Mouse (Mus musculus) MEL (cell line): ENCODE measurements around the gene Svs6.

Experiments
- CHD1 ChIP-seq: IDR thresholded peaks from 2 replicates; pipeline ENCODE4 v1.6.1; 2012; ENCODE audit warnings: low read depth, mild to moderate bottlenecking, inconsistent platforms, low read length, improper control_type of control experiment
- CTCF ChIP-seq, 3 experiments: IDR thresholded peaks in 2 of 3; conservative IDR thresholded peaks in 1 of 3; 2 replicates each; pipeline ENCODE4 v1.5.1; 2011 to 2012; ENCODE audit warnings: low read length in 3 of 3, low read depth in 2 of 3, mild to moderate bottlenecking in 2 of 3, improper control_type of control experiment in 1 of 3, inconsistent platforms in 1 of 3, mixed read lengths in 1 of 3, moderate library complexity in 1 of 3; ENCODE audit not compliant: control insufficient read depth in 1 of 3, insufficient read depth in 1 of 3, poor library complexity in 1 of 3, severe bottlenecking in 1 of 3
- KAT2A ChIP-seq: conservative IDR thresholded peaks from 2 replicates; pipeline ENCODE4 v1.6.1; 2012; ENCODE audit warnings: low read depth, low read length, improper control_type of control experiment, inconsistent platforms
- MAFK ChIP-seq: IDR thresholded peaks from 2 replicates; pipeline ENCODE4 v1.6.1; 2011; ENCODE audit warnings: low read depth, mild to moderate bottlenecking, low read length, improper control_type of control experiment, borderline replicate concordance
- MAX ChIP-seq: IDR thresholded peaks from 2 replicates; pipeline ENCODE4 v1.6.1; 2011; ENCODE audit warnings: low read length, improper control_type of control experiment
- MXI1 ChIP-seq: IDR thresholded peaks from 2 replicates; pipeline ENCODE4 v1.6.1; 2011; ENCODE audit warnings: mild to moderate bottlenecking, low read depth, low read length, improper control_type of control experiment
- MYC ChIP-seq: IDR thresholded peaks from 2 replicates; pipeline ENCODE4 v1.6.1; 2011; ENCODE audit warnings: low read depth, mild to moderate bottlenecking, low read length, improper control_type of control experiment, moderate library complexity
- NRF1 ChIP-seq: IDR thresholded peaks from 2 replicates; pipeline ENCODE4 v1.6.1; 2014; ENCODE audit warnings: low read depth, mild to moderate bottlenecking, inconsistent platforms, low read length, improper control_type of control experiment, moderate library complexity; ENCODE audit not compliant: poor library complexity, insufficient read depth, severe bottlenecking
- POLR2A ChIP-seq, 2 experiments: IDR thresholded peaks; 2 replicates each; pipeline ENCODE4 v1.6.1; 2011 to 2012; ENCODE audit warnings: low read length in 2 of 2, mild to moderate bottlenecking in 2 of 2, control low read depth in 1 of 2, improper control_type of control experiment in 1 of 2, low read depth in 1 of 2, moderate library complexity in 1 of 2; ENCODE audit not compliant: control insufficient read depth in 1 of 2, insufficient read depth in 1 of 2, poor library complexity in 1 of 2
- POLR2AphosphoS5 ChIP-seq: IDR thresholded peaks from 2 replicates; pipeline ENCODE4 v1.6.1; 2012; ENCODE audit warnings: low read depth, borderline replicate concordance, mild to moderate bottlenecking, inconsistent platforms, low read length, moderate library complexity, mixed read lengths
- RCOR1 ChIP-seq: IDR thresholded peaks from 2 replicates; pipeline ENCODE4 v1.6.1; 2012; ENCODE audit warnings: low read depth, mild to moderate bottlenecking, inconsistent platforms, low read length, improper control_type of control experiment
- USF1 ChIP-seq: IDR thresholded peaks from 2 replicates; pipeline ENCODE4 v1.6.1; 2014; ENCODE audit warnings: low read depth, mild to moderate bottlenecking, inconsistent platforms, low read length, improper control_type of control experiment, moderate library complexity
- ZC3H11A ChIP-seq: IDR thresholded peaks from 2 replicates; pipeline ENCODE4 v1.6.1; 2012; ENCODE audit warnings: low read depth, mild to moderate bottlenecking, inconsistent platforms, low read length, improper control_type of control experiment
- ZNF384 ChIP-seq: IDR thresholded peaks from 2 replicates; pipeline ENCODE4 v1.6.1; 2012; ENCODE audit warnings: low read depth, mild to moderate bottlenecking, inconsistent platforms, low read length, improper control_type of control experiment

- TF ChIP-seq CTCF (IDR thresholded peaks at IDR 0.05 in 2 of 3, conservative IDR thresholded peaks at IDR 0.05 in 1 of 3; ENCODE audit: control insufficient read depth in 1 of 3, insufficient read depth in 1 of 3, low read depth in 2 of 3, low read length in 3 of 3, poor library complexity in 1 of 3, severe bottlenecking in 1 of 3) (no peak), RCOR1 (no peak), USF1 (no peak), MAX (no peak), CHD1 (no peak), NRF1 (no peak), POLR2A (IDR thresholded peaks at IDR 0.05; ENCODE audit: control insufficient read depth in 1 of 2, insufficient read depth in 1 of 2, low read depth in 1 of 2, low read length in 2 of 2, poor library complexity in 1 of 2) (no peak), MXI1 (no peak), POLR2AphosphoS5 (no peak), KAT2A (no peak), ZNF384 (no peak), MAFK (no peak), MYC (no peak), ZC3H11A (no peak)
These were observed 4.4 kb downstream of the Svs6 start for GRCm38 (mm10) chr2:164320983-164321382.
